Mouse (Mus musculus) embryonic stem cell, embryonic (primary cell): ENCODE measurements around the gene Rtraf.
"Not testable (repeated sequence)": the region's sequence is repeated elsewhere in the genome, so short reads cannot be mapped to it uniquely, and the experiment has no call there.

ENCODE experiments used
- CTCF ChIA-PET, 4 experiments: fragments of 300-600 bp in 2 of 4; fragments of 350-600 bp in 2 of 4; sonication (Branson Sonifier 250); formaldehyde crosslinking; loops; one replicate each; lab custom pipeline; 2022; ENCODE audit warnings: inconsistent platforms in 2 of 4; lab: Charles Lee
- POLR2A ChIA-PET, 4 experiments: fragments of 300-600 bp in 2 of 4; fragments of 350-600 bp in 2 of 4; sonication (Branson Sonifier 250); formaldehyde crosslinking; loops; one replicate each; lab custom pipeline; 2022; ENCODE audit warnings: antibody characterized with exemption in 4 of 4, inconsistent platforms in 1 of 4; lab: Charles Lee

Gene Rtraf

DNA sequence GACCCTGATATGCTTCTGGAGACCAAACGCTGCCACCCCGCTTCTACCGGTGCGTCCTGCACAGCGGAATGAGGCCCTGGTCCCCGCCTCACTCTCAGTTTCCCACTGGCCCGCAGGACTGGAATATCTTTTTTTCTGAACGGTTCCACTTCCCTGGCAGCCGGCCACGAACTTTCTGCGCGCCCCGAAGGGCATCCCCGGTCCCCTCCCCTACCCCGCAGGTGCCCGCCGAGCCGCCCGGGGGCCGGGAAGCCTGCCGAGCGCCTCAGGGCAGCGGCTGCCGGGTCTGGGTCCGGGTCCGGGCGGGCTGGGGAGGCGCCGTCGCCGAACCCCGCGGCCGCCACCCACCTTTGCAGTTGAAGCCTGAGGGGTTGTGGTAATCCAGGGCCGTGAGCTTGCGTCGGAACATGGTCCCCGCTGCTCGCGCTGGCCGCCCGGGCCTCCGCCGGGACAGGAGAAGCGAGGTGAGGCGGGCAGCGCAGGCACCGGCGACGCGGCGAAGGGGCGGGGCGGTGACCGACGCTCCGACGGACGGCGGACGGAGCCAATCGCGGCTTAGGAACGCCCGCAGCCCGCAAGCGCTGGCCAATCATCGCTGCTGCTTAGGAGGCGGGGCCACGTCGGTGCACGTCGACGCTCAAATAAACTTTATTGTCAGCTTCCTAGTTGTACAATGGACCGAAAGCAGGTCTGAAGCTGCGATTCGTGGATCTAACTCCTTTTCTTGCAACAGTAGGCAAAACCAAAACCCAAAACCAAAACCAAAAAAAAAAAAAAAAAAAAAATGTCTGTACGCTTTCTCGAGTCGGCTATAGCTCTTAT lies at the start of gene Rtraf:
TSS of gene Rtraf (minus strand) at position 504 of the 822 bp plus-strand sequence.
- POLR2A ChIA-PET = interaction anchor here (0.6 to 3.5 kb wide), 36 partner anchors 8 to 341 kb away, joined by 3 to 18 read pairs (median 4); partner anchors contain the start of genes Nid2 (in 2 of the 4) and Gng2 (in 1 of the 4)
- CTCF ChIA-PET = interaction anchor here in 3 of 4 experiments (0.6 to 1.1 kb wide), 7 partner anchors 16 to 278 kb away, joined by 3 to 10 read pairs (median 4); no protein-coding TSS in a partner anchor

DNA sequence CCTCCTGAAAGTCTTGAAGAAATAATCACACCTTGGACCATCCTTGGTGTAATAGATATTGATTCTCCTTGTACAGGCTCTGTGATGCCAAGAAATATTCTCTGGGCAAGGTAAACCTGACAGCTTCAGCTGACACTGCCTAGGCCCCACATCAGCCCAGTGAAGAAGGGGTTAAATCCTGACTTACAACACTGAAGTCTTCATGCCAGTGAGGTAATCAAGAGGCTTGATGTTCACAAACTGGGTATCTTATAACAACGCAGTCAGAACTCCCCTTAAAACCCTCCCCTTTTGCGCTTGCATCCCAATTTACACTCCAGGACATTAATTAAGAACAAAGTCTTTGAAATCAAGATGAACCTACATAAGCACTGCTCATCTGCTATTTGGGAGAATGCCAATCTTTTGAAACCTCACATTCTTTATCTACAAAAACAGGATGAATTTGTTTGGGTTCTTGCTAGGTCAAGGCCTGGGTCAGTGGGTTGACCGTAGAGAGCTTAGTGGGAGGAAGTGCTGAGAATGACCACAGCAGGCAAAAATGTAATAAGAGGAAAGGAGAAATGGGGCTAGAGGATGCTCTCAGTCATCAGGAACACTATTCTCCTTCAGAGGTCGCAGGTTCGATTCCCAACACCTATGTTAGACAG lies 43.8 kb upstream of the Rtraf start:
- ChIA-PET POLR2A (interaction anchor here in 3 of 4 experiments (0.7 to 2.1 kb wide), 8 partner anchors 9 to 110 kb away, joined by 4 to 8 read pairs (median 4); partner anchors contain the start of gene Gng2 (in 1 of the 3)), CTCF (no interaction called here)

GRCm38 (mm10) chr14:19865121-19865520 lies 41.5 kb upstream of the Rtraf start:
- CTCF ChIA-PET = not testable (repeated sequence)
- POLR2A ChIA-PET = interaction anchor here in 3 of 4 experiments (0.6 to 2.1 kb wide), 21 partner anchors 8 to 776 kb away, joined by 3 to 8 read pairs (median 4); partner anchors contain the start of genes Gng2 (in 2 of the 3), Rtraf (in 2 of the 3), Nid2 (in 1 of the 3) and Usp54 (in 1 of the 3)

- ChIA-PET CTCF (interaction anchor here in 1 of 4 experiments (0.6 to 1.2 kb wide), 3 partner anchors 12 to 221 kb away, joined by 3 to 8 read pairs (median 3); no protein-coding TSS in a partner anchor), POLR2A (interaction anchor here in 3 of 4 experiments (0.6 to 4.3 kb wide), 112 partner anchors 8 to 1068 kb away, joined by 3 to 56 read pairs (median 5); partner anchors contain the start of genes Gng2 (in 3 of the 3), Nid2 (in 3 of the 3), Kcnk5 (in 2 of the 3) and Rtraf (in 2 of the 3))
Measured at GRCm38 (mm10) chr14:19861311-19862080, 37.9 kb upstream of the Rtraf start.

- ChIA-PET POLR2A (interaction anchor here in 3 of 4 experiments (0.6 to 4.3 kb wide), 47 partner anchors 8 to 356 kb away, joined by 3 to 56 read pairs (median 8); partner anchors contain the start of genes Nid2 (in 3 of the 3), Gng2 (in 2 of the 3) and Rtraf (in 1 of the 3)), CTCF (interaction anchor here in 1 of 4 experiments (1.2 kb wide), 1 partner anchor 20 kb away, joined by 8 read pairs; no protein-coding TSS in a partner anchor)
Measured at GRCm38 (mm10) chr14:19860281-19860680, 36.7 kb upstream of the Rtraf start.

DNA sequence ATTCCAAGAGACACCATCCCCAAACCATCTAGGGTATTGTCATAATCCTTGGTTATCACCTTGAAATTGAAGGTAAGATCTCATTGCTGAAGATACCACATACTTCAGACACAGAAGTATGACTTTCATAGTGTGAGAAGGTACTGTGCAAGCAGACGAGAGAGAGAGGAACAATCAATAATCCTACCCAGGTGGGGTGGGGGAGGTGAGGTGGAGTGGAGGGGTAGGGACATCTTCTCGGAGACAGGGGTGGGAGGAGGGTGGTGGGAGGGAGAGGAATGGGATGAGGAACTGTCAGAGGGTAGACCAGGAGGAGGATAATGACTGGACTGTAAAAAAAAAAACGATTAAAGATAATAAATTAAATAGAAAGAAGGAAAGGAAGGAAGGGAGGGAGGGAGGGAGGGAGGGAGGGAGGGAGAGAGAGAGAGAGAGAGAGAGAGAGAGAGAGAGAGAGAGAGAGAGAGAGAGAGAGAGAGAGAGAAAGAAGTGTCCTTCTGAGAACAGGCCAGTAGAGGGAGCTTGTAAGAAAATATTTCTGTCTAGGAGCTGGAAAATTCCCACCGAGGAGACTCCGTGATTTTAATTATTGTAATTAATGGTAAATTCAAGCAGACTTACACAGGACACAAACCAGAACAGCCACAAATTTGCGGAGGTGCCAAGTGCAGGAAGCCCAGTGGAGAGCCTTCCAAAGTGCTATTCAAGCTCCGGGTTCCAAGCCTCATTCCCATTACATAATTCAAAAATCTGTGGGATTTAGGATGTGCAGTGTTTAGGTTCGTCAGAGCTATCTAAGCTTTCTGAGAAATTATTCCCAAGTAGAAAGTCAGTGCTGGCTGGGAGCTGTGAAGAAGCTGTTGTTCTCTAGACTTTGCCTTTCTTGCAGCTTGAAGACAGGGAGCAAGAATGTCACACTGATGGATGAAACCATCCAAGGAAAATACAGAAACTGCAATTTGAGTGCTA lies 35.5 kb upstream of the Rtraf start:
- ChIA-PET CTCF (interaction anchor here (0.6 to 2.1 kb wide), 28 partner anchors 12 to 284 kb away, joined by 3 to 11 read pairs (median 4); no protein-coding TSS in a partner anchor), POLR2A (interaction anchor here in 3 of 4 experiments (0.6 to 4.4 kb wide), 94 partner anchors 7 to 1070 kb away, joined by 3 to 31 read pairs (median 4); partner anchors contain the start of genes Nid2 (in 3 of the 3), Gng2 (in 2 of the 3), Rtraf (in 2 of the 3) and Kcnk5 (in 1 of the 3))

DNA sequence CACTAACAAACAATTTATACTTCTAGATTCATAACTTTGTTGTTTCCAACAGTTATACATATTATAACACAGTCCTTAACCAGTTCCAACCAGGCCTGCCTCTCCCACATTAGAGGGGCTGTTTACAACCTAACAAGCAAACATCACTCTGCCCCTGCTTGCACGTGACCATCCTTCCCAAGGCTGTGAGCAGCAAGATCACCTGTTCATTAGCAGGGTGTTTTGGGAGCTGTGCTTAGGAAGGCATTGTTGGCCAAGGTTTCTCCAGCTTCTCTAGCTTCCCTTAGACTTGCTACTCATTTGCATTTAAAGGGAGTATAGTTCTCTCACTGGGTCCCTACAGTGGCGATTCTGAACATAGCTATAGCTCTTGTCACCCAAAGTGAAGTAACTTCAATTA lies 34.7 kb upstream of the Rtraf start:
- POLR2A ChIA-PET = interaction anchor here in 3 of 4 experiments (0.5 to 4.4 kb wide), 70 partner anchors 8 to 1071 kb away, joined by 3 to 31 read pairs (median 5); partner anchors contain the start of genes Nid2 (in 3 of the 3), Gng2 (in 2 of the 3), Rtraf (in 2 of the 3) and Kcnk5 (in 1 of the 3)
- CTCF ChIA-PET = interaction anchor here in 2 of 4 experiments (0.5 to 2.1 kb wide), 7 partner anchors 18 to 273 kb away, joined by 3 to 7 read pairs (median 4); no protein-coding TSS in a partner anchor

- ChIA-PET POLR2A (interaction anchor here in 3 of 4 experiments (0.5 to 4.8 kb wide), 33 partner anchors 8 to 348 kb away, joined by 3 to 23 read pairs (median 4); partner anchors contain the start of genes Nid2 (in 2 of the 3), Gng2 (in 1 of the 3) and Kcnk5 (in 1 of the 3)), CTCF (interaction anchor here in 2 of 4 experiments (0.6 to 2.0 kb wide), 3 partner anchors 13 to 92 kb away, joined by 3 to 8 read pairs (median 3); no protein-coding TSS in a partner anchor)
Measured at GRCm38 (mm10) chr14:19853471-19853870, 29.8 kb upstream of the Rtraf start.

DNA sequence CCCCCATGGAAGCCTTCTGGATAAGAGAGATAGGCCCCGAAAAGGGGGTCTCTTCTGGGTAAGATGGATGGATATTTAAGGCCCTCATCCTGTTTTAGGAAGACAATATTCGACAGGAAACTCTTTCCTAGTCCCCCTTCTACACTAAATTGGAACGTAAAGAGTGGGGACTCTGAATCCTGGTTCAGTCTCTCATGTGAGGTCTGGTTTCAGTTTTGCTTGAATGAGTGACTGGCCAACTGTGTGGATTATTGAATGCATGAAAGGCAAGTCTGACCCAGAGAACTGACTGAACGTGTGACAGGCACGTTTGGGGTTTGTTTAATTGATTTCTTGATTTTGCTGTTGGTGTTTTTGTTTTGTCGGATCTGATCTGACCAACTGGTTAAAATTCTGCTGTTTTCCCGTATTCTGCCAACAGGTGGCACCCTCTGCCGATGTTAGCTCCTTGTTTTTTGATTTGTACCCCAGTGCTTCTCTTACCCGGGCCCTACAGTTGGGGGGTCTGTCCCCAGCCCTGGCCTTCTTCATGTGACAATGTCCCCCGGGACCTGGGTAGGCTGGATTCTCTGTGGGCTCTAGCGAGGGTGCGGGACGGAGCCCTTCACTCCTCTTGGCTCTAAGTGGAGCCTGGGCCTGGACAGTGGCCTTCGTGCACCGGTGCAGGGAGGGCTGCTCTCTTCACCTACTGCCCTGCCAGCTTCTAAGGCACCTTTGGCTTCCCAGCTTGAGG lies 16.1 kb upstream of the Rtraf start:
- ChIA-PET POLR2A (interaction anchor here in 3 of 4 experiments (0.6 to 4.4 kb wide), 33 partner anchors 11 to 1115 kb away, joined by 3 to 27 read pairs (median 4); partner anchors contain the start of gene Gng2 (in 2 of the 3)), CTCF (interaction anchor here (0.6 to 3.1 kb wide), 23 partner anchors 9 to 274 kb away, joined by 3 to 31 read pairs (median 4); no protein-coding TSS in a partner anchor)

DNA sequence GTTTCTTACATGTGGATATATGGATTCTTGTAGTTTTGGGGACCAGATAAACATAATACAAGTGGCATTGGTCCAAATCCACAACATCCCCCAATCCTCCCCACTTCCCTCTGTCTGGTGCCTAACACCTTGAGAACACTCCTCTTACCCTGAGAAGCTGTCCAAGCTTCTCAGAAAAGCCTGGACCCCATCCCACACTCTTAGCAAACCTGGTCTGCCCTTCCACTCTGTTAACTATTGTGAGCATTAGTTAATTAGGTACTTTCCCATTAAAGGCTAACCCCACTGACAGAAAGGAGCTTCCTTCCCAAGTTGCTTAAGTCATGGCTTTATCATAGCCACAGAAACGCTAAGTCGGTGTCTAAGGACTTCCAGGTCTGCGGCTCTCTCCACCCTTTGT lies 12.7 kb upstream of the Rtraf start:
- POLR2A ChIA-PET = interaction anchor here in 3 of 4 experiments (0.6 to 2.0 kb wide), 24 partner anchors 8 to 407 kb away, joined by 3 to 7 read pairs (median 4); partner anchors contain the start of genes Nid2 (in 2 of the 3) and Gng2 (in 1 of the 3)
- CTCF ChIA-PET = interaction anchor here in 3 of 4 experiments (0.7 to 1.7 kb wide), 4 partner anchors 140 to 231 kb away, joined by 3 to 8 read pairs (median 4); no protein-coding TSS in a partner anchor

DNA sequence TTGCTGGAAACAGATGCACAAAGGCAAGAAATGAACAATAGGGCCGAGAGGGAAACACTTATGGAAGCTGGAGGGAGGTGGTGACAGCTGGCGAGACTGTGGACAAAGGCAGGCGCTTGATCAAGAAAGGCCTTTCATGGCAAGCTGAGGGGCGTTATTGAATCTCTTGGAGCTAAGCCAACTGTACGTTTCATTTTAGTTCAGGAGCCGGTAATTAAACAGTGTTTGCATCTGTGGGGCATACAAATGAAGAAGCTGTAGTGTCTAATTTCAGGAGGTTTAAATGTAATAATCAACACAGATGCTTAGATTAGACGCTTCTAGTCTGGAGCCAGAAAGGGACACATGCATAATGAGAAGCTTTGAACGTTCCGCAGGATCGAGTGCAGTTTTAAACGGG lies 1.9 kb upstream of the Rtraf start:
- CTCF ChIA-PET = no interaction called here
- POLR2A ChIA-PET = interaction anchor here in 3 of 4 experiments (0.5 to 2.3 kb wide), 10 partner anchors 8 to 257 kb away, joined by 3 to 11 read pairs (median 5); no protein-coding TSS in a partner anchor

DNA sequence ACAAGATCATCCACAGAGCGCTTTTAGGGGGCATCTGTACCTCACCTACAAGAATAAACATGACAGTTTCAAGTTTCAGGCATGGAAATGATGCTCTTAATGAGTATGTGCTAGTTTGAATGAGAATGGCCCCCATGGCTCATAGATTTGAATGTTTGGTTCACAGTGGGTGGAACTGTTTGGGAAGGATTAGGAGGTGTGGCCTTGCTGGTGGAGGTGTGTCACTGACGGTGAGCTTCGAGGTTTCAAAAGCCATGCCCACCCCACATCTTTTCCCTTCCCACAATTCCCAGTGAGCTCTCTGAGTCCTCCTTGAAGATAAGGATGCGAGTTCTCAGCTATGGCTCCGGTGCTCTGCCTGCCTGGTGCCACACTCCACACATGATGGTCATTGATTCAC lies 1.9 kb downstream of the Rtraf start:
- CTCF ChIA-PET = interaction anchor here in 2 of 4 experiments (0.5 to 1.5 kb wide), 4 partner anchors 9 to 246 kb away, joined by 3 to 6 read pairs (median 4); no protein-coding TSS in a partner anchor
- POLR2A ChIA-PET = interaction anchor here in 2 of 4 experiments (0.7 to 3.5 kb wide), 17 partner anchors 9 to 261 kb away, joined by 3 to 18 read pairs (median 4); partner anchors contain the start of gene Gng2 (in 1 of the 2)

DNA sequence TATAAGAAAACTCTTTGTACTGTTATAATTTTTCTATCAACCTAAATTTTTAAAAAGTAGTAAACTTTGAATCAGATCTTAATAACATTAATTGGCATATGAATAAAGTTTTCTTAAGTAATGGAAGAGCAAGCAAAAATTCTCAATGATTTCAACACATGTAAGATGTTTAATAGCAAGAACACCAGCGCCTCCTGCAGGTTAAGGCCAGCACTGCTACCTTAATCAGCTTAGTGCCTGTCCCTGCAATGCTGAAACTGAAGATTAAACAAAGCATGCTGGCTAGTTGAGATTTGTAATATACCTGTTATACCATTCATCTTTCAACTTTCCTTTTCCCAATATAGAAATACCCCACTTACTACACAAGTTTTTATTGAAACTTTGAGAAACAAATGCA lies 5.7 kb downstream of the Rtraf start:
- ChIA-PET POLR2A (interaction anchor here in 2 of 4 experiments (1.0 to 4.6 kb wide), 12 partner anchors 14 to 266 kb away, joined by 3 to 21 read pairs (median 6); partner anchors contain the start of gene Nid2 (in 1 of the 2)), CTCF (interaction anchor here (0.7 to 4.0 kb wide), 19 partner anchors 10 to 250 kb away, joined by 3 to 22 read pairs (median 3); no protein-coding TSS in a partner anchor)

GRCm38 (mm10) chr14:19813061-19813460 lies 10.6 kb downstream of the Rtraf start:
- ChIA-PET POLR2A (interaction anchor here in 3 of 4 experiments (0.5 to 2.8 kb wide), 17 partner anchors 9 to 369 kb away, joined by 3 to 18 read pairs (median 4); partner anchors contain the start of genes Nid2 (in 2 of the 3), Kcnk5 (in 1 of the 3) and Rtraf (in 1 of the 3)), CTCF (interaction anchor here in 3 of 4 experiments (0.5 to 1.5 kb wide), 7 partner anchors 9 to 257 kb away, joined by 3 to 4 read pairs (median 3); no protein-coding TSS in a partner anchor)
